Mouse (Mus musculus) embryo, embryonic 11 days (tissue): ENCODE results near the gene Trim40.
"Not testable (repeated sequence)": the region's sequence is repeated elsewhere in the genome, so short reads cannot be mapped to it uniquely, and the experiment has no call there.

Experiments used
- DNase-seq: peaks from one replicate; pipeline ENCODE4 v3.0.0-alpha.2; 2015

The Trim40 gene

GRCm38 (mm10) chr17:36891496-36891895 is 1.6 kb upstream of the Trim40 start:
- not testable (repeated sequence) for DNase-seq

GRCm38 (mm10) chr17:36885132-36885790 is 4.7 kb downstream of the Trim40 start:
- DNase-seq = no peak

DNA sequence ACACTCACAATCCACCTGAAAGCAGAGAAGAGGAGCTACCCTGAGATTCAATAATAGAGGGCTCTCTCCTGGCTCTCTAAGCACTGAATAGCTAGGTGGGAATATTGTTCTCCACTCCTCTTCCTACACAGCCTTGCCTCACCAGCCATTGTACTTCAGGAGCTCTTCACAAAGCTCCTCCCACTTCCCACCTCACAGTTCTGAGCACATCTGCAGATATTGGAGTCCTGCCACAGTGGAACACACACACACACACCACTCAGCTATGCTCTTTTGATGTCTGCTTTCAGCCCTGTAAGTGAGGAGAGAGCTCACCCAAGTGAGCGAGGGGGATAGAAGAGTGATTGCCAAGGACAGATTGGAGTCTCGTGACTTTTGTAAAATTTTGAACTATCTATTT is 6.6 kb downstream of the Trim40 start:
- no peak for DNase-seq

- DNase-seq = no peak
Observed at GRCm38 (mm10) chr17:36874636-36875035, 15.3 kb downstream of the Trim40 start.

DNA sequence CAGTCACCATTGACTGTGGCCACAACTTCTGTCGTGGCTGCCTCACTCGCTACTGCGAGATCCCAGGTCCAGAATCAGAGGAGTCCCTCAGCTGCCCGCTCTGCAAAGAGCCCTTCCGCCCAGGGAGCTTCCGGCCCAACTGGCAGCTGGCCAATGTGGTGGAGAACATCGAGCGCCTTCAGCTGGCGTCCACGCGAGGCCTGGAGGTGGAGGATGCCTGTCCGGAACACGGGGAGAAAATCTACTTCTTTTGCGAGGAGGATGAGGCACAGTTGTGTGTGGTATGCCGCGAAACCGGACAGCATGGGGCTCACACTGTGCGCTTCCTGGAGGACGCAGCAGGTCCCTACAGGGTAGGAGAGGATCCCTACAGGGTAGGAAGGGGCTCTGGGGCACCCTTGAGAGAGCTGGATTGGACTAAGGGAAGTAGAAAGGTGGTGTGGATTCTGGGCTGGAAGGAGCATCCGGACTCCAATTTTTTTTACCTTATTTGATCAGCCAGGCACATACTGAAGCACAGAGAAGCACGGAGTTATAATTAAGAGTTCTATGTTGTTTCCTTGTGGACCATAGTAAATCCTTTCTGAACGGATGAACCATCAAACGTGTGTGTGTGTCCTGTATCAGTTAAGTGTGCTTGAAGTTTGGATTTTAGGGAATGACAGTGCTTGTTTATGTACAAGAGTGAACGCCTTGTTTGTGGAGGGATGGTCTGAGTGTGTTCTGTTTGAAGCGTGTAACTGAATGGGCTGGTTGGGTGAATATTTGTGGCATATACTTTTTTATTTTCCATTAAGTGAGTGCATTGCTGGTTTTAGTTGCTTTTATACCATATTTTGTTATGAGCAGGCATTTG is 19.7 kb downstream of the Trim40 start:
- no peak for DNase-seq

DNA sequence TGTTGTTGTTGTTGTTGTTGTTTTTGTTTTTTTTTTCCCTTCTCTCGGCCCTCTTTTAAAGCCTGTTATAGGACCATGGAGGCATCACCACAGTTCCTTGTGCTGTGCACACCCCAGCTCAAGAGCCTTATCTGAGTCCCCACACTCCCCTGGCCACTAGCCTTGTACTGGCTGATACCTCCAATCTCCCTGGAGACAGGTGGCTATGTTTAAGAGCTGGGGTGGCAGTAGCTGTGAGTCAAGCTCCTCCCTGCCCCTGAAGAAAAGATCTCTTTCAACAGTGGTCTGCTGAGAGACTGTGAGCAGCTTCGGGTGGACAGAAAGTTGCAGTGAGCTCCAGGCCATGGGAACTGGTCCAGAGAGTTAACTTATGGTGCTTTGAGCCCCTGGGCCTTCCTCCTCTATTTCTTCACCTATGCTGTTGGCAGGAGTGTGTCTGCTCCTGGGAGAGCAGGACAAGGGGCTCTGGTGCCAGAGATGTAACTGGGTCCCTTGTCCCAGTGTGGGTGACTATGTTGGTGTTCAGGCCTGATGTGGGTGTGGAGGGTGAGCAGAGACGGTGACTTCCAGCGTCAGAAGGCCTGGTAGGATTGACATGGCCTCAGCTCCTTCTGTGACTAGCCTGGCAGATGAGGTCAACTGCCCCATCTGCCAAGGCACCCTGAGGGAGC is 20.5 kb downstream of the Trim40 start, which contains the start of gene Trim10:
Gene Trim10, plus strand, starts transcription at position 291 of the 671 bp plus-strand sequence.
- DNase-seq = no peak

GRCm38 (mm10) chr17:36868836-36869235 is 21.1 kb downstream of the Trim40 start:
- DNase-seq = no peak

DNA sequence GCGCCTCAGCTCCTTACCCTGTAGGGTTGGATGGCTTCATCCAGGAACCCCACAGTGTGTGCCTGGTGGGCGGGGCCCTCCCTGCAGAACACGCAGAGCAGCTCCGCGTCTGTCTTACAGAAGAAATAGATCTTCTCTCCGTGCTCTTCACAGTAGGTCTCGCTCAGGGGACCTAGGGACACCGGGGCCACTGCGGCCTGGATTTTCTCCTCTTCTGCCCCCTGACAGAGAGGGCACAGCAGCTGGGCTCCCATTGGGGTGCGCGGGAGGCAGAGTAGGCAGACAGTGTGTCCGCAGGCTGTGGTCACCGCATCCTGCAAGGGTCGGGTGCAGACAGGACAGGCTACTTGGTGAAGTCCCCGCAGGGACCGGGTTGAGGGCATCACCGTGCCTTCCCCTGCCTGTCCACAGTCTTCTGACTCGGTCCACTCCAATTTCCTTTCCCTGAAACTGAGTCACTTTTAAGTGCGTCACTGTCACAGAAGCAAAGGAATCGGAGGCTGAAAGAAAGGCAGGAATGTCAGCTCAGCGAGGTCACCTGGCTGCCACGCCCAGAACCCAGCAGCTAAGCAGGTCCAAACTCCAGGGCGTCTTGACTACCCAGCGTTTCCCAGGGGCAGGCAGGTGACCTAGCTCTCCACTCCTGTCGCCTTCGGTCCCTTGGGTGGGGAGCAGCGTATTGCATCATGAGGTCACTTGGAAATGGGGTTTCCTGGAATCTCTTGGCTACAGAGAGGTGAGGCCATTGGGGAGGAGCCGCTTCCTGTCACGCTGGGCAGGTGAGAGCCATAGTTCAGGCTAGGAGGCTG is 23.0 kb downstream of the Trim40 start, which contains the start of gene Trim15:
Gene Trim15, minus strand, starts transcription at position 492 of the 809 bp plus-strand sequence.
- peak; percentile 7 for DNase-seq

DNA sequence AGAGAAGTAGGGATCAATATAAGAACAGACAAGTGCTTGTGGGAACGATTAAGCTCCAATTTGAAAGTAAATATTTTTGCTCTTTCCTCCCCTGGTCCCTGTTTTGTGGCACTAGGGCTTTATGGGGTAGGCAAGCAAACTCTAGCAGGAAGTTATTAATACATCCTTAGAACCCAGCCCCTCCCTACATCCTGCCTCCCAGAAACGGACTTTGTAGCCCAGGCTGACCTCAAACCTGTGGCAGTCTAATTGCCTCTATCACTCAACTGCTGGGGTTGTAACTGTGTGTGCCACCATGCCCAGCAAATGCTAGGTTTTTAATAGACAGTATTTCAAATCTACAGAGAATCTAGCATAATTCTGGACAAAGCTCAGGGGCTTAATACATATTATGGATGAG is 28.2 kb downstream of the Trim40 start:
- no peak for DNase-seq

- DNase-seq = no peak
Observed at GRCm38 (mm10) chr17:36858181-36858580, 31.7 kb downstream of the Trim40 start.

- DNase-seq = no peak
Observed at GRCm38 (mm10) chr17:36856236-36856635, 33.7 kb downstream of the Trim40 start.

GRCm38 (mm10) chr17:36855484-36855883 is 34.4 kb downstream of the Trim40 start:
- DNase-seq = no peak

GRCm38 (mm10) chr17:36851627-36852026 is 38.3 kb downstream of the Trim40 start:
- DNase-seq = no peak

DNA sequence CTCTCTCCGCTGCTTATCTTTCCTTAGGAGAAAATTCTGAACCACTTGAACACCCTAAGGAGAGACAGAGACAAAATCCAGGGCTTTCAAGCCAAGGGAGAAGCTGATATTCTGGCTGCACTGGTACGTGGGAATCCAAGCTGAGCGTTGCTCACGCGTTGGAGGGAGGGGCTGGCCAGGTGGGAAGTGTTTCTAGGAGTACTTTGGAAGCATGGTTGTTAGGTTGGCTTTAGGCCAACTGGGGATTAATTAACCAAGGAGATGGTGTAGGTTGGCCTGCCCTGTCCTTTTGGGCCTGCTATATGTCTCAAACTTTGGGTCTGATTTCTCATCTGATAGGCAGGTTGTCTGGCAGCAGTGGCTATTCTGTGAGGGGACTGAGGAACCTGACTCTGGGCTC is 38.7 kb downstream of the Trim40 start:
- no peak for DNase-seq

DNA sequence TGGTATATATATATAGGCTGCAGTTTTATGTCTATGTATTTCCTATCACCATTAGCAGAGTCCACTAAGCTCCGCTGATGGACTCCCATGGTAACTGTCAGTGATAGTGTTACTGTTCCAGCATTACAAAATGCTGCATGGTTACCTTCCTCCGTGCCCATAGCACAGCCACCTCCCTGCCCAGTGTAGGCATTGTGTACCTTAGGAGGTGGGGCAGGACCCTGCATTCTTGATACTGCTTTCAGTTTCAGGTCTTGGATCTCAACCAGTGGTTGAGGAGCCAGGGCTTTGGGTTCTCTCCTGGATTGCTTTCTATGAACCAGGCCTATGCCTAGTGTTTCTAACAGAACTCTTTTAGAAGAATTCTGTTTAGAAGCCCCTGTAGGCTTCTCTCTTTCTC is 39.9 kb downstream of the Trim40 start:
- DNase-seq = no peak

- DNase-seq = no peak
Observed at GRCm38 (mm10) chr17:36848911-36849310, 41.0 kb downstream of the Trim40 start.

DNA sequence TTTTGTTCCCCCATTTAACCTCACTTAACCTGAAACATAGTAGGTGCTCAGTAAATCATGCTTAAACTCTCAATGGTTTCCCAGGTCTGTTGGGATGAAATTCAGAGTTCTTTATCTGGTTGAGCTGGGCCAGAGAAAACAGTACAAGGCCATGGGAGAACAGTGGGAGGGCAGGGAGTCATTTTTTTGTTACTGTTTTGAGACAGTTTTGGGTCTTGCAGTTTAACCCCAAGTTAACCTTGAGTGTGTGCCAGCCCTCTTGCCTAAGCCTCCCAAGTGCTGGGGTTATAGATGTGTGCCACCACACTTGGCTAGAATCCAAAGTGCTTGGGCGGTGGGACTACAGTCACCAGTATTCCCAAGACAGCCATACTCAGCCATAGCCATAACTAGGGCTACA is 45.2 kb downstream of the Trim40 start:
- no peak for DNase-seq

GRCm38 (mm10) chr17:36844286-36844719 is 45.6 kb downstream of the Trim40 start:
- DNase-seq = no peak

- DNase-seq = no peak
Observed at GRCm38 (mm10) chr17:36843696-36844095, 46.2 kb downstream of the Trim40 start.

- no peak for DNase-seq
Observed at GRCm38 (mm10) chr17:36840961-36841445, 48.9 kb downstream of the Trim40 start.

- no peak for DNase-seq
Observed at GRCm38 (mm10) chr17:36839931-36840330, 50.0 kb downstream of the Trim40 start.

GRCm38 (mm10) chr17:36839001-36839400 is 50.9 kb downstream of the Trim40 start:
- DNase-seq = no peak
